21 mouse cellular contexts compared by ENCODE assay signal in the genomic region with DNA sequence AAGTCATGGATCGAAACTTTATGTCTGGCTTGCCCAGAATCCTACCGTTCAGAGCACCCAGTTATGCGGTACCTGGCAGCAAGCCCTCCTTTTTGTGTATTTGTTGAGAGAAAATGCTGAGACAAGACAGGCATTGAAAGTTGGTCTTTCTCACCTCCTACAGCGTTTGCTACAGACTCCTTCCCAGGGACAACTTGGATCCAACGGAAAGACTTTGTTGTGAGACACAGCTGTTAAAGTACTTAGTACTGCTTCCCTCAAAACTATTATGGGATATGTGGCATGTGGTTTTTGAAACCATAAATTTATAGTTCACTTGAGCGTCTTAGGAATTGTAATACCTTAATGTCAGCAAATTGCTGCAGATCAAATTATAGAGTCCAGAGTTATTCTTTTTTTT. TPM values are rescaled to one million over a fixed set of nuclear protein-coding genes. Genes with fewer than 3 reads are reported as not detected.
A peak's percentile ranks its signal among the peaks of the same experiment; 100 is the strongest.
DNase-seq lines count a peak whose midpoint lies in the region; ATAC-seq and TF ChIP-seq lines count a peak whose summit lies in the region.
"Had no signal": no experiment of that assay in that cellular context is flagged by ENCODE, and none has a peak within 500 bp of the region (broad histone marks: within the 10 kb centered on the region; RNA-seq: fewer than 3 reads in every experiment).

No protein-coding gene starts in this region.

- peak overlapping the region; percentile 77 for H3K27ac ChIP-seq in heart, adult 2 months
- H3K27ac ChIP-seq in kidney, embryonic 15.5 days: 0 out of 2 replicates have a peak overlapping the region, but pooled peaks have one; percentile 18
- no peak overlapping the region; the same call in 1 of the 2 replicates for H3K27ac ChIP-seq in kidney, embryonic 16.5 days (ENCODE audit: low read length)
- peak overlapping the region; percentile 71 for H3K27ac ChIP-seq in brown adipose tissue, adult 24 weeks (replicated peaks; ENCODE audit: low read depth, low read length)
- no peak overlapping the region for H3K27ac ChIP-seq in limb, embryonic 14.5 days (replicated peaks; ENCODE audit: low read depth, low read length)
- H3K27ac ChIP-seq in hindbrain, embryonic 16.5 days (ENCODE audit: low read depth, low read length): no peak overlapping the region
- H3K27ac ChIP-seq: embryonic facial prominence, embryonic 12.5 days; forebrain, embryonic 15.5 days; heart, embryonic 15.5 days; hindbrain, embryonic 10.5 days; hindbrain, embryonic 14.5 days had no signal

- intact Hi-C loops in heart, adult 2 months (cut with DNase I): loop anchor here (2.0 kb wide), 2 partner anchors 13 to 47 kb away; a partner anchor contains a TSS
- intact Hi-C loops in heart, postnatal 36 days (cut with DNase I): no loop called here

- no peaks in the 10 kb centered on the region for H3K27me3 ChIP-seq in heart, adult 2 months (ENCODE audit: control insufficient read depth, insufficient read depth, low read length)
- no peaks in the 10 kb centered on the region for H3K27me3 ChIP-seq in kidney, embryonic 15.5 days
- no peaks in the 10 kb centered on the region for H3K27me3 ChIP-seq in kidney, embryonic 16.5 days (ENCODE audit: insufficient read depth, low read length)
- H3K27me3 ChIP-seq in limb, embryonic 14.5 days (ENCODE audit: control insufficient read depth, insufficient read depth, low read length): no peaks in the 10 kb centered on the region
- no peaks in the 10 kb centered on the region for H3K27me3 ChIP-seq in hindbrain, embryonic 16.5 days (replicated peaks; ENCODE audit: control insufficient read depth, insufficient read depth, low read length)
- H3K27me3 ChIP-seq: embryonic facial prominence, embryonic 12.5 days; forebrain, embryonic 15.5 days; heart, embryonic 15.5 days had no signal

- no peak for DNase-seq in heart, adult 2 months
- no peak for DNase-seq in heart, postnatal 36 days
- DNase-seq in limb, embryonic 14.5 days (ENCODE audit: low spot score): peak; percentile 55
- DNase-seq: adrenal gland, adult 2 months; adrenal gland, postnatal 25 days; cerebellum, adult 11 months; cerebellum, adult 8-10 months; cerebellum, postnatal 14 days; embryo, embryonic 11 days; gastrocnemius, postnatal 10 days; kidney, adult 2 months had no signal

- H3K36me3 ChIP-seq in heart, adult 2 months (ENCODE audit: control insufficient read depth, insufficient read depth, low read length): peaks cover 14% of the 10 kb centered on the region
- 0 out of 2 replicates have a peak, but pooled peaks cover 3% of the 10 kb centered on the region for H3K36me3 ChIP-seq in kidney, embryonic 15.5 days
- H3K36me3 ChIP-seq in kidney, embryonic 16.5 days (ENCODE audit: insufficient read depth, low read length): no peaks in the 10 kb centered on the region
- no peaks in the 10 kb centered on the region for H3K36me3 ChIP-seq in limb, embryonic 14.5 days (ENCODE audit: control insufficient read depth, insufficient read depth, low read length)
- H3K36me3 ChIP-seq in hindbrain, embryonic 16.5 days (ENCODE audit: control insufficient read depth, insufficient read depth, low read length): no peaks in the 10 kb centered on the region
- H3K36me3 ChIP-seq: embryonic facial prominence, embryonic 12.5 days; forebrain, embryonic 15.5 days; heart, embryonic 15.5 days; hindbrain, embryonic 10.5 days had no signal

- no peak for TF ChIP-seq POLR2A in heart, adult 2 months (IDR thresholded peaks at IDR 0.05; ENCODE audit: insufficient read depth, low read depth, low read length)
- TF ChIP-seq POLR2A in limb, embryonic 14.5 days (IDR thresholded peaks at IDR 0.05; ENCODE audit: borderline replicate concordance, extremely low read depth, insufficient read depth, insufficient read length): no peak

- no peak for TF ChIP-seq CTCF in heart, adult 2 months (IDR thresholded peaks at IDR 0.05)

- WGBS in heart, adult 2 months: 49% methylated on average over 6 of the region's 6 CpGs
- 72% methylated on average over 6 of the region's 6 CpGs for WGBS in kidney, embryonic 15.5 days
- WGBS in kidney, embryonic 16.5 days: 69% methylated on average over 6 of the region's 6 CpGs
- WGBS in limb, embryonic 14.5 days: 58% methylated on average over 6 of the region's 6 CpGs
- WGBS in hindbrain, embryonic 16.5 days: 81% methylated on average over 6 of the region's 6 CpGs

- H3K4me3 ChIP-seq in heart, adult 2 months: no peak overlapping the region
- H3K4me3 ChIP-seq in kidney, embryonic 15.5 days (replicated peaks): no peak overlapping the region
- no peak overlapping the region for H3K4me3 ChIP-seq in kidney, embryonic 16.5 days (ENCODE audit: low read length)
- H3K4me3 ChIP-seq in brown adipose tissue, adult 24 weeks (ENCODE audit: insufficient read depth, low read depth, low read length): no peak overlapping the region
- no peak overlapping the region for H3K4me3 ChIP-seq in limb, embryonic 14.5 days (replicated peaks; ENCODE audit: low read length)
- H3K4me3 ChIP-seq in hindbrain, embryonic 16.5 days (ENCODE audit: low read length): no peak overlapping the region
- H3K4me3 ChIP-seq: embryonic facial prominence, embryonic 12.5 days; forebrain, embryonic 15.5 days; heart, embryonic 15.5 days; hindbrain, embryonic 10.5 days had no signal

- no peak for TF ChIP-seq EP300 in heart, adult 2 months (IDR thresholded peaks at IDR 0.05; ENCODE audit: insufficient read depth, low read depth, low read length)

- no peak overlapping the region for H3K9ac ChIP-seq in heart, adult 2 months (ENCODE audit: low read depth, low read length)
- H3K9ac ChIP-seq in kidney, embryonic 15.5 days: no peak overlapping the region
- H3K9ac ChIP-seq in kidney, embryonic 16.5 days (replicated peaks; ENCODE audit: low read length): no peak overlapping the region
- no peak overlapping the region for H3K9ac ChIP-seq in limb, embryonic 14.5 days (ENCODE audit: low read depth, low read length, severe bottlenecking)
- H3K9ac ChIP-seq in hindbrain, embryonic 16.5 days (ENCODE audit: low read depth, low read length): no peak overlapping the region
- H3K9ac ChIP-seq: embryonic facial prominence, embryonic 12.5 days; forebrain, embryonic 15.5 days; heart, embryonic 15.5 days; hindbrain, embryonic 14.5 days had no signal

- H3K4me2 ChIP-seq in kidney, embryonic 15.5 days: no peak overlapping the region
- no peak overlapping the region for H3K4me2 ChIP-seq in kidney, embryonic 16.5 days (replicated peaks; ENCODE audit: low read depth, low read length)
- no peak overlapping the region for H3K4me2 ChIP-seq in limb, embryonic 14.5 days (replicated peaks; ENCODE audit: low read depth, low read length, severe bottlenecking)
- no peak overlapping the region for H3K4me2 ChIP-seq in hindbrain, embryonic 16.5 days (ENCODE audit: low read length)
- H3K4me2 ChIP-seq: embryonic facial prominence, embryonic 12.5 days; forebrain, embryonic 15.5 days; heart, embryonic 15.5 days; hindbrain, embryonic 14.5 days had no signal

- no peak for ATAC-seq in kidney, embryonic 15.5 days (replicated peaks; ENCODE audit: low FRiP score)
- ATAC-seq in kidney, embryonic 16.5 days (ENCODE audit: low FRiP score, low TSS enrichment): no peak
- no peak for ATAC-seq in limb, embryonic 14.5 days (ENCODE audit: low FRiP score, low read depth)
- no peak for ATAC-seq in hindbrain, embryonic 16.5 days
- ATAC-seq: forebrain, embryonic 15.5 days; intestine, embryonic 16.5 days had no signal

- peaks cover 9% of the 10 kb centered on the region for H3K79me2 ChIP-seq in heart, adult 2 months (replicated peaks; ENCODE audit: control insufficient read depth, insufficient read depth, low read length)

- H3K9me3 ChIP-seq in kidney, embryonic 15.5 days (replicated peaks): no peaks in the 10 kb centered on the region
- H3K9me3 ChIP-seq in kidney, embryonic 16.5 days (ENCODE audit: low read length): no peaks in the 10 kb centered on the region
- H3K9me3 ChIP-seq in limb, embryonic 14.5 days (ENCODE audit: control insufficient read depth, low read length): no peaks in the 10 kb centered on the region
- H3K9me3 ChIP-seq in hindbrain, embryonic 16.5 days (ENCODE audit: control insufficient read depth, low read length): no peaks in the 10 kb centered on the region
- H3K9me3 ChIP-seq: embryonic facial prominence, embryonic 12.5 days; forebrain, embryonic 15.5 days; heart, embryonic 15.5 days; hindbrain, embryonic 10.5 days had no signal

- peaks cover 28% of the 10 kb centered on the region for H3K4me1 ChIP-seq in heart, adult 2 months (ENCODE audit: control insufficient read depth, insufficient read depth, low read length)
- H3K4me1 ChIP-seq in kidney, embryonic 15.5 days: peaks cover 69% of the 10 kb centered on the region
- peaks cover 60% of the 10 kb centered on the region for H3K4me1 ChIP-seq in kidney, embryonic 16.5 days (ENCODE audit: insufficient read depth, low read length)
- H3K4me1 ChIP-seq in brown adipose tissue, adult 24 weeks (ENCODE audit: control insufficient read depth, insufficient read depth, insufficient read length, low read length): peaks cover 24% of the 10 kb centered on the region
- peaks cover 27% of the 10 kb centered on the region for H3K4me1 ChIP-seq in limb, embryonic 14.5 days (ENCODE audit: control insufficient read depth, insufficient read depth, low read length)
- peaks cover 7% of the 10 kb centered on the region for H3K4me1 ChIP-seq in hindbrain, embryonic 16.5 days (ENCODE audit: control insufficient read depth, insufficient read depth, low read depth, low read length)

RNA-seq across cellular contexts. Expression of a gene that starts 47.8 kb away (rescaled TPM):
- total RNA-seq in heart, adult 2 months (2021): 10 to 100 TPM; 25.6 to 26.2 TPM
- 8.1 and 13.9 TPM in 2 replicates for polyA plus RNA-seq in heart, adult 2 months (2012; rRNA removed)
- 10 to 100 TPM; 26.6 to 29.8 TPM for total RNA-seq in heart, postnatal 36 days (2021)
- 50.2 and 58.3 TPM in 2 replicates for polyA plus RNA-seq in kidney, embryonic 15.5 days (2015; fragmentation: Nextera tagmentation; extraction: Ambion mirVana)
- 52.3 and 64.2 TPM in 2 replicates for polyA plus RNA-seq in kidney, embryonic 16.5 days (2015; fragmentation: Nextera tagmentation; extraction: Ambion mirVana)
- 9.7 and 12.9 TPM in 2 replicates for polyA plus RNA-seq in brown adipose tissue, adult 24 weeks (2012; ENCODE audit: insufficient read depth, insufficient read length, missing spikeins)
- 23.4 and 24.1 TPM in 2 replicates for polyA plus RNA-seq in limb, embryonic 14.5 days (2012; rRNA removed)
- polyA plus RNA-seq in limb, embryonic 14.5 days (2014; fragmentation: Nextera tagmentation; extraction: Ambion mirVana): 35.3 and 38.0 TPM in 2 replicates
- polyA plus RNA-seq in hindbrain, embryonic 16.5 days (2015; fragmentation: Nextera tagmentation; extraction: Ambion mirVana): 7.2 and 7.4 TPM in 2 replicates

Comparison
In these comparisons a context has a peak if more than half of its experiments do, and no peak if none do; other contexts are left out.
1. H3K27ac ChIP-seq: peak in heart, adult 2 months (single experiment), kidney, embryonic 15.5 days (single experiment) and brown adipose tissue, adult 24 weeks (single experiment); none in kidney, embryonic 16.5 days (single experiment), limb, embryonic 14.5 days (single experiment) and hindbrain, embryonic 16.5 days (single experiment).